Mouse (Mus musculus) thymus, adult 2 months (tissue): ENCODE results near the gene Gcdh. TPM values are rescaled to one million over a fixed set of nuclear protein-coding genes. Genes with fewer than 3 reads are reported as not detected.

ENCODE experiments used
- DNase-seq: peaks from one replicate; pipeline ENCODE4 v3.0.0; 2021
- H3K27ac ChIP-seq: fragments of 200-500 bp; 2 replicates; pipeline ENCODE4 v1.5.1; 2012; ENCODE audit warnings: low read length, control low read depth; ENCODE audit not compliant: control insufficient read depth, insufficient read depth
- H3K27me3 ChIP-seq: fragments of 200-500 bp; 2 replicates; pipeline ENCODE4 v1.6.1; 2012; ENCODE audit warnings: mild to moderate bottlenecking, low read length, moderate library complexity, mixed read lengths; ENCODE audit not compliant: control insufficient read depth, insufficient read depth
- H3K36me3 ChIP-seq: fragments of 200-500 bp; 2 replicates; pipeline ENCODE4 v1.6.1; 2012; ENCODE audit warnings: mild to moderate bottlenecking, low read length, moderate library complexity; ENCODE audit not compliant: control insufficient read depth, insufficient read depth
- H3K4me1 ChIP-seq: fragments of 200-500 bp; replicated peaks from 2 replicates; pipeline ENCODE4 v1.6.1; 2012; ENCODE audit warnings: low read length; ENCODE audit not compliant: control insufficient read depth, insufficient read depth
- H3K4me3 ChIP-seq: fragments of 200-500 bp; 2 replicates; pipeline ENCODE4 v1.5.1; 2012; ENCODE audit warnings: mild to moderate bottlenecking, low read length, control low read depth, moderate library complexity; ENCODE audit not compliant: control insufficient read depth, insufficient read depth
- CTCF ChIP-seq: fragments of 200-500 bp; IDR thresholded peaks from 2 replicates; pipeline ENCODE4 v1.5.1; 2012; ENCODE audit warnings: mild to moderate bottlenecking, control low read depth, low read length, moderate library complexity, borderline replicate concordance; ENCODE audit not compliant: control insufficient read depth, poor library complexity, insufficient read depth; ENCODE audit errors: extremely low read depth
- POLR2A ChIP-seq: fragments of 200-500 bp; IDR thresholded peaks from 2 replicates; pipeline ENCODE4 v1.6.1; 2012; ENCODE audit warnings: mild to moderate bottlenecking, low read length, control low read depth, moderate library complexity; ENCODE audit not compliant: control insufficient read depth, poor library complexity, insufficient read depth; ENCODE audit errors: extremely low read depth
- WGBS: fragments of 180-500 bp; shearing (Covaris S2); methylation state at CpG from one replicate; pipeline ENCODE4 v1.1.7; 2018; 5-methylcytosine and 5-hydroxymethylcytosine counted together
- polyA plus RNA-seq: library from polyadenylated mRNA; depleted of rRNA; stranded (reverse); fragments of >200 nt; gene quantifications from 2 replicates; pipeline ENCODE4 v1.2.3, GENCODE M21; 2012; rRNA removed

Gene Gcdh
- polyA plus RNA-seq = 78.7 and 85.2 TPM in 2 replicates

DNA sequence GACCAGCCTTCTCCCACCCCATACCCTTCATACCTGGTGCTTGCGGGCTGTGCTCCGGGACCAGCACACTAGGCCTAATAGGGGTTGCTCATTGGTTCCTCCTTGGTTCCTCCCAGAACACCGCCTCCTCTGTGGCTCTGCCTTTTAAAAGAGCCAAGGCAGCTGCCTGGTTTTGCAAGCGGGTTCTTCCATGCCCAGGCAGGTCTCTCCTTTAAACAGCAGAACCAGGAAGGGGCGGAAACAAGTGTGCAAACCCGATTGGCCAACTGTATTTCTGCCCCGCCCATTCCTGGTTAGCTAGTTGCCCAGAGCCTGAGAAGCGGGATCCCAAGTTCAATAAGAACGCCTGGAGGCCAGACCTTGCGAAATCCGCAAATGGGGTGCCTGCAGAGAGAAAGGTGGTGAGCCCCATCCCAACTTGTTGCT is at the start of gene Gcdh:
Gcdh (minus strand) TSS at position 213 of the 426 bp plus-strand sequence.
- H3K4me3 ChIP-seq = peak within 1 kb of the TSS; percentile 56
- no peaks in the 10 kb centered on the region for H3K36me3 ChIP-seq
- no peak within 1 kb of the TSS for H3K27ac ChIP-seq
- under 1% methylated on average over 11 of the region's 11 CpGs for WGBS
- TF ChIP-seq CTCF (peak; percentile 22; the same call in 1 of the 2 replicates), POLR2A (0 out of 2 replicates have a peak, but pooled peaks have one; percentile 33)
- peak; percentile 90 for DNase-seq
- no peaks in the 10 kb centered on the region for H3K27me3 ChIP-seq
- peaks cover 13% of the 10 kb centered on the region for H3K4me1 ChIP-seq

DNA sequence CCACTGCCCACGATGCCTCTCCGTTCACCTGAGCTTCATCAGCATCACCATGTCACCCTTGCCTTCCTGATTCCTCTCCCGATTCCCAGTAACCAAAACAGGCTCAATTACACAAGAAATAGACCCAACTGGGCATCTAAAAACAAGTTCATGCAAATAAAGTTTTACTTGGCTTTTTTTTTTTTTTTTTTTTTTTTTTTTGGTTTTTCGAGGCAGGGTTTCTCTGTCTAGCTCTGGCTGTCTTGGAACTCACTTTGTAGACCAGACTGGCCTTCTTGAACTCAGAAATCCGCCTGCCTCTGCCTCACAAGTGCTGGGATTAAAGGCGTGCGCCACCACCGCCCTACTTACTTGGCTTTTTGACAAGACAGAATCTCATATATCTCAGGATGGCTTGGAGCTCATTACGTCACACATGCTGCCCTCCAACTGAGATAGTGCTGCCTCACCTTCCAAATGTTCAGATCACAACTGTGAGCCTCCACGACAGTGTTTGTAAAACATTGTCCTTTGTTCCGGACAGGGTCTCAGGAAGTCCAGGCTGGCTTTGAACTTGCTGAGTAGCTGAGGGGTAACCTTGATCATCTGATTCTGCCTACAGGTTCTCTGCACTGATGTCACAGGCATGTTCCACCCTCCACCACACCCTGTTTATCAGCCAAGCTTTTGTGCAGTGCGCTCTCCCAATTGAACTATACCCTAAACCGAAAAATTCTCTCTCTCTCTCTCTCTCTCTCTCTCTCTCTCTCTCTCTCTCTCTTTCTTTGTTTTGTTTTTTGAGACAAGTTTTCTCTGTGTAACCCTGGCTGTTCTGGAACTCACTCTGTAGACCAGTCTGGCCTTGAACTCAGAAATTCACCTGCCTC is 44.1 kb upstream of the Gcdh start:
- Histone ChIP-seq H3K27me3 (peaks cover 23% of the 10 kb centered on the region), H3K27ac (no peak overlapping the region), H3K36me3 (no peaks in the 10 kb centered on the region), H3K4me1 (no peaks in the 10 kb centered on the region; the same call in 1 of the 2 replicates), H3K4me3 (no peak overlapping the region)
- no peak for DNase-seq
- 69% methylated on average over 13 of the region's 13 CpGs for WGBS
- TF ChIP-seq CTCF = no peak
- no peak for TF ChIP-seq POLR2A

DNA sequence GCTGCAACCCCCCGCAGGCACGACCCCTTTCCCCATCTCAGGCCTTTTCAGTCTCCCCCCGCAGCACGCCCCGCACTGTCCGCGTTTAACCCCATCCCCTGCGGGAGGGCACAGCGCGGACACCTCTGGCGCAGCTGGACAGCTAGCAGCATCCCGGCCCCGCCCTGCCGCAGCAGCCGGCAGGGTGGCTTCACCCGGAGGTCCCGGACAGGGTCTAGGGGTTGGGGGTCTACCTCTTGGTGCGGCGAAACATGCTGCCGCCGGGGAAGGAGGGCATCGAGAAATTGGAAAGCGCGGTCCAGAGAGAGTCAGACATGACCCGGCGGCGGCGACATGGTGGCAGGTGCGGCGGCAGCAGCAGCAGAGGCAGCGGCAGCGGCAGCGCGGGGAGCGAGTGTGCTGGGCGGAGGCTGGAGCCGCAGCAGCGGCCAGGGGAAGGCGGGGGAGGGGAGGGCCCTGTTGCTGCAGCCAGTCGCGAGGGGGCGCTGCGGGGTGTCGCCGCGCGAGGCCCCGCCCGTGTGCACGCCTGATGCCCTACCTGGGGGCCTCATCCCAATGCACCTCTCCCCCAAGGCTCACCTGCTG is 43.3 kb upstream of the Gcdh start, which contains the start of gene Mast1:
Mast1 (minus strand) TSS at position 398 of the 585 bp plus-strand sequence.
- H3K27me3 ChIP-seq = peaks cover 23% of the 10 kb centered on the region
- 0 out of 2 replicates have a peak, but pooled peaks have one; percentile 60 for TF ChIP-seq CTCF
- no peak for TF ChIP-seq POLR2A
- H3K27ac ChIP-seq = no peak within 1 kb of the TSS
- DNase-seq = peak; percentile 51
- 1% methylated on average over 49 of the region's 50 CpGs for WGBS
- no peaks in the 10 kb centered on the region for H3K36me3 ChIP-seq
- H3K4me3 ChIP-seq = peak within 1 kb of the TSS; percentile 25
- no peaks in the 10 kb centered on the region; the same call in 1 of the 2 replicates for H3K4me1 ChIP-seq

DNA sequence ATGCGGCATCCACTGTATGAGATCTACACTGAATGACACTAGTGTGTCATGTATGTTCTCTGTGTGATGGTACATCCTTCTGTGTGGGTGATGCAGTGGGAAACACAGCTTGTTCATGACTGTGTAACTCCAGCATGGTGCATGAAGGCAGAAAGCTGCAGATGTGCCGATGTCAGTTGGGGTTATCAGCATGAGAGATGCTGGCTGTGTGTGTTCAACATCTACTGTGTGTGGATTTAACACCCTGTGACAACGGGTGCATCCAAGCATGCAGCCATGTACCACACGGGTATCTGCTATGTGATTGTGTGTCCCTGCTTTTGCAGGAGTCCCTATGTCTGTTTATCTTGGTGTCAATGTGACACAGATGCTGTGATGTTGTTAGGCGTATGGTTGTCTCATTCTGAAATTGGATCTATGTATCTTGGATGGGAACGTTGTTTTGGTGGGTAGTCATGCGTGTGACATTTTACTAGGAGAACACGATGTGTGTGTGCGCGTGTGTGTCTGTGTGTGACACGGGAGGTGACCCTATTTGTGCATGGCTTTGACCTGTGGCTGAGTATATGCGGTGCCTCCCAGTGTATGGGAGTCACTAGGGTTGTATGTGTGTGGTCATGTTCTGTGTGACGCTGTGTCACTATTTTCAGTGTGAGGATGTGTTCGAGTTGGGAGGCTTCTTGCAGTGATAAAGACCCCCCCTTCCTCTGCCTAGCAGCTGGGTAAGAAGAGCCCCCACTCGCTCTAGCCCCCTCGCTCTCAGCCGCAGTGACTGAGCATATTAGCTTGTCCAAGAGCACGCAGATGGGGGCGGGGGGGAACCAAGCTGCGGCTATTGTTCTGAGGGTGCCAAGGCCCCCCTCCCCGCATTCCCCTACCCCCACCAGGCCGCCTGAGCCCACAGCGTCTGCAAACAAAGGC is 42.6 kb upstream of the Gcdh start:
- H3K4me3 ChIP-seq = no peak overlapping the region
- no peaks in the 10 kb centered on the region for H3K36me3 ChIP-seq
- 26% methylated on average over 23 of the region's 23 CpGs for WGBS
- TF ChIP-seq POLR2A (no peak), CTCF (no peak)
- DNase-seq = no peak
- H3K4me1 ChIP-seq = no peaks in the 10 kb centered on the region; the same call in 1 of the 2 replicates
- H3K27ac ChIP-seq = no peak overlapping the region
- H3K27me3 ChIP-seq = peaks cover 23% of the 10 kb centered on the region

GRCm38 (mm10) chr8:84935489-84935888 is 41.8 kb upstream of the Gcdh start:
- 6% methylated on average over 14 of the region's 14 CpGs for WGBS
- Histone ChIP-seq H3K36me3 (no peaks in the 10 kb centered on the region), H3K4me3 (no peak overlapping the region), H3K27me3 (peaks cover 23% of the 10 kb centered on the region), H3K27ac (no peak overlapping the region), H3K4me1 (no peaks in the 10 kb centered on the region; the same call in 1 of the 2 replicates)
- no peak for DNase-seq
- no peak for TF ChIP-seq POLR2A
- no peak for TF ChIP-seq CTCF
